Mouse (Mus musculus) thymus, adult 2 months (tissue): ENCODE results near the gene Qrich1.

Source experiments
- CTCF ChIP-seq: fragments of 200-500 bp; IDR thresholded peaks from 2 replicates; pipeline ENCODE4 v1.5.1; 2012; ENCODE audit warnings: mild to moderate bottlenecking, control low read depth, low read length, moderate library complexity, borderline replicate concordance; ENCODE audit not compliant: control insufficient read depth, poor library complexity, insufficient read depth; ENCODE audit errors: extremely low read depth
- POLR2A ChIP-seq: fragments of 200-500 bp; IDR thresholded peaks from 2 replicates; pipeline ENCODE4 v1.6.1; 2012; ENCODE audit warnings: mild to moderate bottlenecking, low read length, control low read depth, moderate library complexity; ENCODE audit not compliant: control insufficient read depth, poor library complexity, insufficient read depth; ENCODE audit errors: extremely low read depth

GRCm38 (mm10) chr9:108578545-108579343, 62.1 kb downstream of the Qrich1 start, which contains the start of gene Wdr6:
- TF ChIP-seq CTCF, result peak; percentile 61; the same call in 1 of the 2 replicates
- peak; percentile 75 for TF ChIP-seq POLR2A
